Mouse (Mus musculus) stomach, adult 2 months (tissue): ENCODE measurements around the gene Gm3278. TPM values are rescaled to one million over a fixed set of nuclear protein-coding genes. Genes with fewer than 3 reads are reported as not detected.

ENCODE experiments used
- polyA plus RNA-seq: library from polyadenylated mRNA; depleted of rRNA; stranded (reverse); fragments of >200 nt; gene quantifications from 2 replicates; pipeline ENCODE4 v1.2.3, GENCODE M21; 2012; rRNA removed

Gm3278 gene
- polyA plus RNA-seq: not detected in 2 replicates

GRCm38 (mm10) chr14:4892116-4892515 lies at the start of gene Gm3278:
Gm3278 (plus strand) TSS chr14:4892416.

DNA sequence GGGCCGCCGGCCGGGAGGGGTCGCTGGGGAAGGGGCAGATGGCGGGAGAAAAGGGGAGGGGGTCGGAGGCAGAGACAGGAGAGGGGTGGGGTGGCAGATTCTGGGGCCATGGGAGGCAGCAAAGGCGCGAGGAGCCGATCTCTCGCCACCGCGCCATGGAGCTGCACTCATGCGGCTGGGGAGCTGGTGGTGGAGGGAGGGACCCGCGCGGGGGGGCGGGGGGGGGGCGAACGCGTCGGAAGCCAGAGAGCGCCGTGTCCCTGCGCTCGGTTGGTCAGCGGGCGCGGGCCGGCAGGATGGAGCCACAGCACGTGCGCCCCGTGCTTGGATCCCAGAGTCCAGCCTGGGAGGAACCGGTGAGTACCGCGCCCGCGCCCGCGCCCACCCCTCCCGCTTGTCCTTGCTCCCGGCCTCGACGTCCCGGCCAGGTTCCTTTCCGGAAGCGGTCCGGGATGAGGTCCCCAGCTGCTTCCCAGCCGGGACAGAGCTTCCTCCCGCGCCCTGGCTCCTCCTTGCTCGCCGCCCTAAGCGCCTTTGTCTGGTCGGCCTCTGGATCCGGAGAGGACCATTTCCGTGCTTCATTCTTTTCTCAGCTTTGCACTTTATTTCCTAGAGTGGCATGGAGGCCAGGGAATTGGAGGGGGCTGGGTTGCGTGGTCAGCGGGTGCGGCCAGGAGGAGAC lies 36.8 kb upstream of the Gm3278 start, which contains the start of gene Gm3264:
TSS of gene Gm3264 (plus strand) at position 278 of the 682 bp plus-strand sequence.

Other genes with a start within 250 kb of the Gm3278 start
- not detected in 2 replicates for gene Gm3239, start 228.2 kb upstream of the Gm3278 start, polyA plus RNA-seq
- gene Gm7876, start 183.2 kb upstream of the Gm3278 start, polyA plus RNA-seq: not detected in 2 replicates
- gene Gm3252, start 165.6 kb upstream of the Gm3278 start, polyA plus RNA-seq: not detected in 2 replicates
- gene Gm9602, start 116.1 kb upstream of the Gm3278 start, polyA plus RNA-seq: not detected in 2 replicates
- gene Gm3269, start 54.3 kb upstream of the Gm3278 start, polyA plus RNA-seq: not detected in 2 replicates
- not detected in 2 replicates for gene Gm3264, start 36.8 kb upstream of the Gm3278 start, polyA plus RNA-seq
- not detected in 2 replicates for gene Gm8297, start 91.5 kb downstream of the Gm3278 start, polyA plus RNA-seq
- gene Gm3298, start 123.5 kb downstream of the Gm3278 start, polyA plus RNA-seq: not detected in 2 replicates
- gene 4930555G01Rik, start 158.2 kb downstream of the Gm3278 start, polyA plus RNA-seq: not detected in 2 replicates
- not detected in 2 replicates for gene Gm8281, start 178.6 kb downstream of the Gm3278 start, polyA plus RNA-seq
- gene Gm8279, start 239.1 kb downstream of the Gm3278 start, polyA plus RNA-seq: not detected in 2 replicates